Mouse (Mus musculus) heart, adult 2 months (tissue): ENCODE measurements at regions not wholly inside any gene's neighbourhood (a gene's known extent, or its start where the extent isn't known, plus 50 kb on each side); places are given as distances from the start of the nearest gene placed in this dataset.

Experiments
- CTCF ChIP-seq: fragments of 200-600 bp; IDR thresholded peaks from 2 replicates; pipeline ENCODE4 v1.8.1; 2022; ENCODE audit warnings: antibody characterized with exemption, mild to moderate bottlenecking, moderate library complexity
- EP300 ChIP-seq: fragments of 200-500 bp; IDR thresholded peaks from 2 replicates; pipeline ENCODE4 v1.6.1; 2011; ENCODE audit warnings: low read depth, low read length, control low read depth; ENCODE audit not compliant: insufficient read depth
- POLR2A ChIP-seq: fragments of 200-500 bp; IDR thresholded peaks from 2 replicates; pipeline ENCODE4 v1.6.1; 2011; ENCODE audit warnings: mild to moderate bottlenecking, low read depth, low read length, control low read depth; ENCODE audit not compliant: insufficient read depth

DNA sequence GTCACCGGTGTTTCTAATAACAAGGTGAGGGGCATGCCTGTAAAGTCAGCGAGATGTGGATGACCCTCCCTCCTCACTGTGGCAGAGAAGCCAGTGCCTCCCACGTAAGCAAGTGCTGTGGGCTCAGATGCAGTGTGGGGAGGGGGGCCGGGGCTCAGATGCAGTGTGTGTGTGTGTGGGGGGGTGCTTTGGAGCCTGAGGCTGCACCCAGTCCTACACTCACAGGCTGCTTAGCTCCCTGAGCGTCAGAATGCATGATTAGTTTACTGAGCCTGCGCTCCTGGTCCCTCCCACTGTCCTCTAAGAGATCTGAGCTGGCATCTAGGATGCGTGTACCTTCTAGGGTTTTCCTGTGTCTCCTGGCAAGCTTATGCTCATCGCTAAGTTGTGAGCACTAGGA lies 170.9 kb downstream of the Shq1 start:
- TF ChIP-seq CTCF (no peak), POLR2A (no peak), EP300 (no peak)
